Mouse (Mus musculus): ENCODE measurements around the gene Vmn1r45. TPM values are rescaled to one million over a fixed set of nuclear protein-coding genes. Genes with fewer than 3 reads are reported as not detected.
"Not testable (repeated sequence)": the region's sequence is repeated elsewhere in the genome, so short reads cannot be mapped to it uniquely, and the experiment has no call there.

The Vmn1r45 gene
- total RNA-seq (2022), result not detected

DNA sequence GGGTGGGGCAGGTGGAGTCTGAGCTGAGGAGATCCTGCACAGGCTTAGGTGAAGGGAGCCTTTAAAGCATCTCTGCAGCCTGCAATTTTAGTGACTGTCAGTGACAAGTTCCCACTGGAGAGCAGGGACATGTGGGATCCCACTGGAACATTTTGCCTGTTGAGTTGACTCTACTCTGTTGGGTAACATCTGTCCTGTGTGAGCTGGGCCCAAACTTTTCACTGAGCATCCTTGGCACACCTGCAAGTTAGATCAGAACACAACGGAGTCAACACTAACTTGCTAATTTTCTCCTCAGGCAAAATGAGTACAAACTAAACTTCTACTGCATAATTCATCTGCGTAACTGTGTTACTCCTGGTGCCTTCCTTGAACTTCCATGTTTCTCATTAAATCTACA lies at the start of gene Vmn1r45:
Gene Vmn1r45, minus strand, starts transcription at position 101 of the 400 bp plus-strand sequence.
- DNase-seq (ENCODE audit: low spot score in 2 of 2), result not testable (repeated sequence)

- no peak for DNase-seq (ENCODE audit: low spot score in 2 of 2)
Measured at GRCm38 (mm10) chr6:89985989-89986388, 45.6 kb upstream of the Vmn1r45 start.

DNA sequence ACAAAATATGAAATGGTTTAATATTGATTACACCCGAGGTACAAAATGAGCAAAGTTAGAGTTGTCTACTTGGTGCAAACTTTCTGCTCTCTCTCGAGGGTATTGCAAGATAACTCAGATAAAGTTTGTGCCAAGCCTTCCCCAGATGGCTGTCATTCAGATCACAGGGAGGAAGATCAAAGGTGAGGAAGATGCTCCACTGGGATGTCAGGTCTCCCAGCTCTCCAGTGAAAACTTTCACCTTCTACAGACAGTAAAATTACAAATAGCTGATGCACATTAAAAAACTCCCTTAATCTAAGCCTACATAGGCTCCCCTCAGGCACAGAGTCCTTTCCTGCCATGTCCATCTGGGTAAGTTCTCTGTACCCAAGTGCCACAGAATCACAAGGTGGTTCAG lies 28.6 kb upstream of the Vmn1r45 start, which contains the start of gene Vmn1r46:
Gene Vmn1r46, plus strand, starts transcription at position 301 of the 400 bp plus-strand sequence.
- DNase-seq (ENCODE audit: low spot score in 2 of 2), result no peak

DNA sequence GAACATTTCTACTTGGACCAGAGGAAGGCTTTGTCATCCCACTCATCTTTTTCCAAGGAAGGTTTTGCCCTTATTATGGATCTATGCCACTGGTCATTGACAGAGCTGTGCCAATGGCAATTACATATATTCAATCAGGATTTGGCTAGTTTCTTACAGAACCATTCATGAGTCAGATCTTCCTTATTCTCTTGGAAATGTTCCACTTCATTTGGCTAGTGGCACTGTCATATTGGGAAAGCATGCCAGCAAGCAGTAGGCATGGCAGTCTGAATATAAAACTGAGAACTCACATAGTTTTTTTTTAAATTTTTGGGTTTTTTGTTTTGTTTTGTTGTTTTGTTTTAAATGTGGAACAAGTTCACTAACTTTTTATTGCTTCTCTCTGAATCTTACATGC lies 25.9 kb upstream of the Vmn1r45 start:
- DNase-seq (ENCODE audit: low spot score in 2 of 2), result no peak

DNA sequence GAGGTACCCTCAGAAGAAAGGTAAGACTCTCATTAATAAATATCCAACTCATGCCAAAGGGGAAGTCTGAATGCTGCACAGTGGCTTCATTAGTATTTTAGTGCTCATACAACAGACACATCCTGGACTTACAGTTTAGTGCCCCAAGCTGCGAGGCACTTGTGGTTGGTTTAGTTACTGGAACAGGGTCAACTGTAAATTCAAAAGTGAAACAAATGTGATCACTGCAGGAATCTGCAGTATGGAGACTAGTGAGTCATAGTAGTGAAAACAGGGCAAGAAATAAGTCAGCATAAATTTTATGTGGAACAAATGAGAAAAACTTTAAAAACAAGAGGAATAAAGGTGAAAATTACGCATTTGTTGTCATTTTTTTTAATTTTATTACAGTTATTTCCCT lies 13.2 kb upstream of the Vmn1r45 start:
- no peak for DNase-seq (ENCODE audit: low spot score in 2 of 2)

- no peak for DNase-seq (ENCODE audit: low spot score in 2 of 2)
Measured at GRCm38 (mm10) chr6:89940926-89941325, 528 bp upstream of the Vmn1r45 start.

DNA sequence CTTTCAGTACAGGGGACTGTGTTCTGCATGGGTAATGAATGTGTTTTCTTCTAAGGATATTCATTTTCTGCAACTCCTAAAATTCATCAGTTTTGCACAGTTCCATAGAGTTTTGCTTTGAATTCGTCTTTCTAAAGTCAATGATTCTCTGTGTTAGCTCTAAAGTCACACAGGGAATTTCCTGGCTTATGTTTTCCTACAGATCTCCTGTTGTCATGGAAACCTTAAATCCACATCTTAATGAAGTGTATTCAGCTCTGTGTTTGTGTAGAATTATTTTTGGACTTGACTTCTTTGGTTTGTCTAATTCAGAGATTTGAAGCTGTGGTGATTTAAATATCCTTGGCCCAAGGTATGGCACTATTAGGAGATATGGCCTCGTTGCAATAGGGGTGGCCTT lies 56.6 kb downstream of the Vmn1r45 start:
- no peak for DNase-seq (ENCODE audit: low spot score in 2 of 2)

DNA sequence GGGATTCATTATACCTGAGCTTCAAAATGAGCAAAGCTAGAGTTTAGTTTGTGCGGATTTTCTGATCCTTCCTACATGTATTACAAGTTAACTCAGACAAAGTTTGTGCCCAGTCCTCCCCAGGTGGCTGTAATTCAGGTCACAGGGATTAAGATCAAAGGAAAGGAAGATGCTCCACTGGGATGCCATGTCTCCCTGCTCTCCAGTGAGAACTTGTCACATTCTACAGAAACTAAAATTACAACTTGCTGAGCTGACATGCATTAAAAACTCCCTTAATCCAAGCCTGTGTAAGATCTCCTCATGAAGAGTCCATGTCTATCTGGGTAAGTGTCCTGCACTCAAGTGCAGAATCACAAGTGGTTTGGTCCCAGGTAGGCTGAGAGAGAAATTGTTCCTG lies 57.0 kb downstream of the Vmn1r45 start, which contains the start of gene Vmn1r44:
Gene Vmn1r44, plus strand, starts transcription at position 301 of the 400 bp plus-strand sequence.
- no peak for DNase-seq (ENCODE audit: low spot score in 2 of 2)

Other genes starting within 250 kb of the Vmn1r45 start
- gene Vmn1r40, start 233.1 kb downstream of the Vmn1r45 start, total RNA-seq (2022), result not detected
- not detected for gene Vmn1r41, start 199.8 kb downstream of the Vmn1r45 start, total RNA-seq (2022)
- not detected for gene Vmn1r42, start 64.2 kb downstream of the Vmn1r45 start, total RNA-seq (2022)
- not detected for gene Vmn1r43, start 64.2 kb downstream of the Vmn1r45 start, total RNA-seq (2022)
- gene Vmn1r44, start 56.9 kb downstream of the Vmn1r45 start, total RNA-seq (2022), result not detected
- not detected for gene Vmn1r46, start 28.7 kb upstream of the Vmn1r45 start, total RNA-seq (2022)
- not detected for gene Vmn1r47, start 75.5 kb upstream of the Vmn1r45 start, total RNA-seq (2022)
- gene Vmn1r48, start 96.2 kb upstream of the Vmn1r45 start, total RNA-seq (2022), result not detected
- gene Vmn1r49, start 137.9 kb upstream of the Vmn1r45 start, total RNA-seq (2022), result not detected
- not detected for gene Vmn1r50, start 160.8 kb upstream of the Vmn1r45 start, total RNA-seq (2022)
- gene Vmn1r51, start 182.0 kb upstream of the Vmn1r45 start, total RNA-seq (2022), result not detected
- not detected for gene Vmn1r52, start 234.2 kb upstream of the Vmn1r45 start, total RNA-seq (2022)